Mouse (Mus musculus): ENCODE measurements around the gene Mia.
A peak's percentile ranks its signal among the peaks of the same experiment; 100 is the strongest.

The Mia gene

DNA sequence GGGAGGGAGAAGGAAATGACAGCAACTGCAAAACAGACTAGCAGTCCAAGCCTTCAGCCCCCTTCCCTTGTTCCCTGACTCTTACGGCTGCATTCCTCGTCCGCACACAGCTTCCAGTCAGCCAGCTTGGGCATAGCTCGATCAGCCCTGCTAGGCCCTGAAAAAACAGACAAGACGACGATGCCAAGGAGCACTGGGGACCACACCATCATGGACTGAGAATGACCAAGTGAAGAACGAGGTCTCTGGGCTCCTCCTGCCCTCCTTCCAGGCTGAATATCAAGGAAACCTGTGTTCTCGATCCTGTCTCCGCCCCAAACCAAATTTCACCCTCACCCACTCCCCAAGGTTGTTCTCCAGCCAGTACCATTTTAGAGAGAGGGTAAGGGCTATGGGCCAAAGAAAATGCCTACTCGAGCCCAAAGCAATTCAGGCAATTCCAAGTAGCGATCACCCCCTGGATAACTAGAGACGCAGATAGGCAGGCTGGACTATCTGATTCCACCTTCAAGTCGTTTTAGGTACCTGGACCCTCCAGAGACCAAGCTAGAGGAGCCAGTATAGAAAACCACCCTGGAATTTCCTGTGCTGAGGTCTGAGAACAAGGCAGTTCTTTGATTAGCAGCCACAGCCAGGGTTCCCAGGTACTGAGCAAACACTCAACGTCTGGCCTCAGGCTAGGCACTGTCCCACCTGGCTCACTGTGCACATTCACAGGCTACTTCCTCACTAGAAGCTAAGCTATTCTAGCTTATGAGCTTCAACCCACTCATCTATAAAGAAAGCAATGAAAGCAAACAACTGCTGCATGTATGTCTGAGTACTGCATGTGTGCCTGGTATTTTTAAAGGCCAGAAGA, at the start of gene Mia, which contains the start of gene Gm21983:
Mia (minus strand) TSS at position 321 of the 859 bp plus-strand sequence.
Gm21983 (minus strand) TSS at position 250 of the 859 bp plus-strand sequence.
- no peak for DNase-seq

DNA sequence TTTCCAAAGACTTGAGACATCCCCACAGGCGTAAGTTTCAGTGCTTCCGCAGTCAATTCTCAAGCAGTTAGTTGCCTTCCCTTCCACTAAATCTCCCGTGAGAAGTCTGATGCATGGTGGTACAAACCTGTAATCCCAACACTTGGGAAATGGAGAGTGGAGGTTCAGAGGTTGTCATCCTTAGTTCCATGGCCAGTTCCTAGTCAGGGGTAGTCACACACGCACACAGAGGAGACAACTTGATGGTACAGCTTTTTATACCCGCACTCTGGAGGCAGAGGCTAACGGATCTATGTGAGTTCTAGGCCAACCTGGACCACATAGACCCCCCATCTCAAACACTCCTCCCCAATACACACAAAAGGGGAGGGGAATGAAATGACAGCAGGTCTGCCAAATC, 47.9 kb upstream of the Mia start:
- no peak for DNase-seq

DNA sequence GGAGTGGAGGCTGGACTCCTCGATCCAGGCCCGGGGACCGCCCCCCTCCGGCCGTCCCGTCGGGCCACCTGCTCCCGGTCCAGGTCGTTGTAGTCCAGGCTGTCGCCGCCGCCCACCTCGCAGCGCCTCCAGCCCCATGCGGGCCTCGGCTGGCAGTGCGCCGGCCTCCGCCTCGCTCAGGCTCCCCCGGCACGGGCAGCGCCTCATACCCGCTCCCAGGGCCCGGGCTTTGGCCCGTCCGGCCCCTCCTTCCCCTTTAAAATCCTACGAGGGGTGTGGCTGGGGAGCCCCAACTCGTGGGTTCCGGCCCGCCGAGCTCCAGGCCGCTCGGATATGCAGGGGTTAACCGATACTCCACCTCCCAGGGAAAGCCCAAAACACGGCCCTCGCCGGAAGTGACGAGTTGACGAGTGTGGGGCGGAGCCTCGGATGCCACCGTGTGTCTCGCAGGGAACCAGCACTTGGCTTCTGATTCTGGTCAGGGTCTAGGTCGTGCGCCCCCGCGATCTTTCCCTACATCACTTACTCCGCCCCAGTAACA, 47.4 kb upstream of the Mia start, which contains the start of gene Itpkc:
Itpkc (minus strand) TSS at position 381 of the 541 bp plus-strand sequence.
- peak; percentile 89 to 92 for DNase-seq

DNA sequence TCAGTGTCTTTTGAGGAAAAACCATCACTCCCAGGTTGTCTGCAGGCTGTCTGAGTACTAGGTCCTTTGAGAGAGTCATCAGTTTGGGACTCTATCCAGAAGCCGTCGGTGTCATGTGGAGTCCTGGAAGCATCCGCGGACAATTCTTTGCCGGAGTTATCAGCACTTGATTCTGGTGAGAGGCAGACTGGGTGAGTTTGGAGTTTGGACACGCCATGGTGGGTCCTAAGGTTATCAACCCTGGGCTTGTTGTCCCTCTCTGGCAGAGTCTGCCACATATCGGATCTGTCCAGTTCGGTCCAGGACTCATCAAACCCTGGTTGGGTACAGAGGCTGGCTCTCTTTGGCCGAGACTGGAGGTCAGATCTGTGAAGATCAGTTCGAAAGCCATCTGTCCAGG, 46.7 kb upstream of the Mia start:
- DNase-seq = peak; percentile 60 to 66

DNA sequence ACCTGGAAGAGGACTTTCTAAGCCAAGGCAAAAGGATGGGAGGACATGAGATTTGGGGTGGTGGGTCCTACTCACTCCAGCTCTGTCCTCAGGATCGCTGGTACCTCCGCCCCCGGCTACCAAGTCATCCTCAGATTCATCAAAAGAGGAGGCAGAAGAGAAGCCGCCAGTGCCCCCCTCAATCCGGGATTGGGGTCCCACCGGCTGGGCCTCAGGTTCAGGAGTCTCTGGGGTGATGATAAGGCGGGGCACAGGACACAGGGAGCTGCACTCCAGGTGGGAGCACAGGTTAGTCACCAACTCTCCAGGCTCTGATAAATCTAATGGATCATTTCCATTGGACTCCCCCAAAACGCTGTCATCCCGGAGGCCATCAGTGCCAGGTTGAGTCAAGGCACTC, 46.3 kb upstream of the Mia start:
- peak; percentile 21 to 40 for DNase-seq

DNA sequence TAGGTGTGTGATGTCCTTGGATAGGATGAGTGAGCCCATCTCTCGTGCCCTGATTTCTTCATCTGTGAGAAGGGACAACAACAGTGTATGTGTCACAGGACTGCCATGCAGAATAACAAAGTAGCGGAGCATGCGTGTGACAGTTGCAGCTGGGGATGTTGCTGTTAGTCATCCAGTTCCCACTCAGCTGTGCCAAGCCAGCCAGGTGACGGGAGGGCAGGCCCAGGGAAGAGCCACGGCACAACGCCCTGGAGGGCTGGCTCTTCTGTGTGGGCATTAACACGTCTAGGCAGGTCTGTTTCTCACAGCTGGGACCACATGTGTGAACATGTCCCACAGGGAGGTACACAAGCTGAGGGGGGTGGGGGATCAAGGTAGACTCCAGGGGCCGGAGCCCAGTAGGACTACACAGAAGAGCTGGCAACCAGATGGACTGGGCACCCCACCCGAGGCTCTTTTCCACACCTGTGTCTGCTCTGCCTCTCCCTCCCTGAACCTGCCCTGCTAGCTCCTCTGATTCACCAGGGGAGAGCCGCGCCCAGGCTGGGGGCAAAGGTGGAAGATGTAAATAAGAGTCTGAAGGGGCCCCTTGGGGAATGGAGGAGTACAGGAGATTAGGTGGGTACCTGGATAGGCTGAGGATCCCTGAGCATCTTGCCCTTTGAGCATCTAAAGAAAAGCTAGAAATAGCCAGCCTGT, 44.1 kb upstream of the Mia start:
- DNase-seq = peak; percentile 32 to 46

DNA sequence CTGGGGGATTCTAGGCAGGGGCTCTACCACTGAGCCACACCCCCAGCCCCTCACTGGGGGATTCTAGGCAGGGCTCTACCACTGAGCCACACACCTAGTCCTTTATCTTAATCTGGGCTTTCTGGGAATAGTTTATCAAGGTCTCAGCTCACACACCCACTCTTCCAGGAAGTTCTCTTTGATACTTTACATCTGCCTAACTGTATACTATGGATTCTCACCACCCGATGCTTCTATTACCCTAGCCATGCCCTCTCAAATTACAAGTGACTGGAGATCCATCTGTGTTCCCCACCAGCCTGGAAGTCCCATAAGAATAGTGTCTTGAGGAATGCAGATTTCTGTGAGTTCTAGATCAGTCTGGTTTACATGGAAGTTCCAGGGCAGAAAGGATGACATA, 41.6 kb upstream of the Mia start:
- DNase-seq = no peak

DNA sequence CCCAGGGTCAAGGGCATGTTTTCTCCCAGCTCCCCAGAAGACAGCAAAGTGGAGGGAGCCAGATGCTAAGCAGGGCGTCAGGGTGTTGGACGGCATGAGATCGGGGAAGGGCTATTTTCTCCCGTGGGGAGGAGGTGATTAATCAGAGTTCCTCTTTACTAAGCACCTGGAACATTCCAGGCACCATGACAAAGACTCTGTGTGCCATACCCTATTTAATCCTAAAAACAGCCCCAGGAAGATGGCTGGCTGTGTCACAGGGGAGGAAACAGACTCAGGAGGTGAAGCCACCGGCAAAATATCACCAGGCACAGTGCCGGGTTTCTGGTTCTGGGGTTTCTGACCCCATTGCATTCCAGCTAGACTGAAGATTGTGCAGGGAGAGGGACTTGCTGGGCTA, 41.0 kb upstream of the Mia start:
- DNase-seq = no peak

DNA sequence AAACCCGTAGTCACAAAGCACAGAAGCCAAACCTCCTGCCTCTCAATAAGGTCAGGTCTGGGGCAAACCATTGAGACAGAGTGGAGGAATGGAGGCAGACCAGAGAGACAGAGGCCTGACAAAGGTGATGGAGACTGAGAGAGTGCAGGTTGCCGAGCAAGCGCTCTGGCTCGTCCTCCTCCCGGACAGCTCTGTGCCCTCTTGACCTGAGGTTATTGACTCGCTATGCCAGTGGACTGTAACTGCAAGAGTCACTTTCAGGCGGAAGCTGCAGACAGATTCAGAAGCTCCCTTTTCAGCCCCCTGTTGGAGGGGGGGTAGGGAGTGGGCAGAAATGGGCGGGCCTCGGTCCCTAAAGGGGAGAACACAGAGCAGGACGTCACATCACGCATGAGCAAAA, 39.0 kb upstream of the Mia start:
- DNase-seq = no peak

DNA sequence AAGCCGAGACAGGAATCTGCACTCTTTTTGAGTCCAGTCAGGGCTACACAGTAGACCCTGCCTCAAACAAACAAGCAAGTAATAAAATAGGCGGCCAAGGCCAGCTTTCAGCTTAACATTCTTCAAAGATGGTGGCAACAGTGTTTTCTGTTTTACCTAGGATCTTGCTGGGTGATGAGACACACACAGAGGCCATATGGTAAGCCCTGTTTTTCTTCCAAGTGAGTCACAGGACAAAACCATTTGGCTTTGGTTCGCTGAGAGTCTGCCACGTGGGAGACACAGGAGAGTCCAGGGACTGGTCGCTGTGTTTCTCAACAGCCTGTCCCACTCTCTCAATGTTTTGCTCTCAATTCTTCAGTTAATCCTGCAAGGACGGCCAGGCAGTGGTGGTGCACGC, 37.6 kb upstream of the Mia start:
- DNase-seq = peak; percentile 67 to 78

DNA sequence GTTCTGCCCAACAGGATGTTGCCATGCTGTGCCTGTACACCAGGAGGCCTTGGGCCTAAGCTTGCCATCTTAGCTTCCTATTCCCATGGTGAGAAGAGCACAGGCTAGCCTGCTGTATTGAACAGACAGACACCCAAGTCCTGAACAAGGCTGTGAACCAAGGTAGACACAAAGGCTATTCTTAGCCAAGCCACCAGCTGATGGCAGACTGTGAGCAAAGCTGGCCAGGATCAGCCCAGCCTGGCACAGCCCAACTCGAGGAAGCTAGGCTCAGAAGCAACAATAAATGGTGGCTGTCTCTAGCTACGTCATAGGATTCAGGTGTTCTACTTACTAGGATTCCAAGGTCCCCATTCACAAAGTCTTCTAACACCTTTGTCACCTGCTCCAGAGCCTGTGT, 31.7 kb upstream of the Mia start:
- no peak for DNase-seq

DNA sequence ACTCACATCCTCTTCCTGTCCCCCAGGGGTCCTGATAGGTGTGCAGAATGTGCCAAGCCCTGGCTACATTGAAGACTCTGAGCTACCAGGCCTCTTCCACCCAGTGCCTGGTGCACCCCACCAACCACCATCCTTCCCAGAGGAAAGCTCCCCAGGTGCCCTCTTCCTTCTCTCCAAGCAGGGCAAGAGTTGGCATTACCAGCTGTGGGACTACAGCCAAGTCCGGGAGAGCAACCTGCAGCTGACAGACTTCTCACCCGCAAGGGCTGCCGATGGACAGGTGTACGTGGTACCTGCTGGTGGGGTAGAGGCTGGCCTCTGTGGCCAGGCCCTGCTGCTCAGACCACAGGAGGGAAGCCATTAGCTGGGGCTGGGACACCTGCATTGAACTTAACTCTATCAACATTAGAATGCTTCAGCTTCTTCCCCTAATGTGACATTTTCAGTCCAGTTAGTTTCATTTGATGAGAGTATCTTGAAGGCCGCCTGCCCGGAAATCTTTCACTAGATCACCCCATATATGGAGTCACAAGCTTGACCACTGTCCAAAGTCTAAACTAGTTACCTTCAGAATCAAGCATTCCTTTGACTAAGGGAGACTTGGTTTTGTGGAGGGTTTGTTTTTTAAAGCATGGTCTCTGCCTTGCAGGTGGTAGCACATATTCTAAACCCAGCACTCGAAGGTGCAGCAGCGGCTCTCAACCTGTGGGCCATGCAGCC, 22.9 kb upstream of the Mia start:
- DNase-seq = peak; percentile 52 to 58

DNA sequence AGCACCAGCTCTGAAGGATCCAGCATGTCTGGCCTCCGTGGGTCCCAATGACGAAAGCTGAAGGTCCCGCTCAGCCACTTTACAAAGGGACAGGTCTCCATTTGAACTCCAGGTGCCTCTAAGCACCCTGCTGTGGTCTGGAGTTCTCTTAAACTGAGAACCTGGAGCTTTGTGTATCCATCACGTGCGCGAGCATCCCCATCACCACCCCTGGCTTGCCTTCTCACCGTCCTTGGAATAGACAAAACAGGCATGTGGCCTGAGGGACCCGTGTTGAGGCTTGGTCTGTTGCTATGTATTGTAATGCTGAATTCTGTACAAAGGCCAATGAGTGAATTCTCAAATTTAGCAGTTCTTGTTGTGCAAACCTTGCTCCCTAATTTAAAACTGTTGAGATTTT, 17.8 kb upstream of the Mia start:
- no peak for DNase-seq

DNA sequence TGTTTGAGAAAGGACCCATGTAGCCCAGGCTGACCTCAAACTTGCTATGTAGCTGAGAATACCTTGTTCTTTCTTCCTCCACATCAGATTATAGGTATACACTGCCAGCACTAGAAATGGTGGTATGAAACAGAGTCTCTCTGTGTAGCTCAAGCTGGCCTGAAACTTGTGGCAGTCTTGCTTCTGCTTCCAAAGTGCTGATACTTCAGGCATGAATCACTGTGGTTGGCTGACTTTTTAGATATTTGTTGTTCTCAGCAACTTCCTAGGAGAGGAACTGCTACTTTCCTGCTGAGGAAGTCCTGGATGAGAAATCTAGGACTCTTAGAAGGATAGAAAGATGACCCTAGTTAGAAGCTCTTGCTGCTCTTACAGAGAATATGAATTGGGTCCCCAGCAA, 17.4 kb upstream of the Mia start:
- DNase-seq = no peak

DNA sequence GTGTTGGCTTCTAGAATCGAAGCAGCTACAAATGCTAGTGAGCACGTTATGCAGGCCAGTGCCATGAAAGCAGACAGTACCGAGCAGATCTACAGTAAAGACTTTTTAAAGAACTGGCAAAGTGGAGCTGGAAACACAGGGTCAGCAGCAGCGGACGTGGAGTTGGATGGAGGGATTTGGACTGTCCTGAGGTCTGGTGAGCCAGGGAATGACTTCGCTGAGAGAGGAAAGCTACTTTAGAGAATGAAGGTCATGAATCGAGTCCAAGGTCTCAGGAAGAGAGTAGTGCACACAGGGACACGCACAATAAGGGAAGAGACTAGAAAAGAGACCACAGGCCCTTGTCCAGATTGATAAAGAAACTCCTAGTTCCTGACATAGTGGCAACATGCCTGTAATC, 16.7 kb upstream of the Mia start:
- DNase-seq = no peak

DNA sequence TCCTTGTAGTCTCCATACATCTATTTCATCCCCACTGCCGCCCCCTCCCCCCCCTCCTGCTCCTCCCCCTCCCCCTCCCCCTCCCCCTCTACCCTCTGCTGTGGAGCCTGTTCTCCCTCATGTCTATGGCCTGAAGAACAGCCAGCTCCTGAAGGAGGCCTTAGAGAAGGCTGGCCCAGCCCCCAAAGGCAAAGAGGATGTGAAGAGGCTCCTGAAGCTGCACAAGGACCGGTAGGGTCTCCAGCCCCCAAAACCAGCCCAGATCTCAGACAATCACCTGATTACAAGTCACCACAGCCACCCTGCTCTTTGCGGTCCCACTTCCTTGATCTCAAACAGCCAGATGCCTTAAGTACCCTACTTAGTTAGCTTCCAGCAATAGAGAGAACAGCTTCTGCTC, 16.2 kb upstream of the Mia start:
- DNase-seq = no peak

DNA sequence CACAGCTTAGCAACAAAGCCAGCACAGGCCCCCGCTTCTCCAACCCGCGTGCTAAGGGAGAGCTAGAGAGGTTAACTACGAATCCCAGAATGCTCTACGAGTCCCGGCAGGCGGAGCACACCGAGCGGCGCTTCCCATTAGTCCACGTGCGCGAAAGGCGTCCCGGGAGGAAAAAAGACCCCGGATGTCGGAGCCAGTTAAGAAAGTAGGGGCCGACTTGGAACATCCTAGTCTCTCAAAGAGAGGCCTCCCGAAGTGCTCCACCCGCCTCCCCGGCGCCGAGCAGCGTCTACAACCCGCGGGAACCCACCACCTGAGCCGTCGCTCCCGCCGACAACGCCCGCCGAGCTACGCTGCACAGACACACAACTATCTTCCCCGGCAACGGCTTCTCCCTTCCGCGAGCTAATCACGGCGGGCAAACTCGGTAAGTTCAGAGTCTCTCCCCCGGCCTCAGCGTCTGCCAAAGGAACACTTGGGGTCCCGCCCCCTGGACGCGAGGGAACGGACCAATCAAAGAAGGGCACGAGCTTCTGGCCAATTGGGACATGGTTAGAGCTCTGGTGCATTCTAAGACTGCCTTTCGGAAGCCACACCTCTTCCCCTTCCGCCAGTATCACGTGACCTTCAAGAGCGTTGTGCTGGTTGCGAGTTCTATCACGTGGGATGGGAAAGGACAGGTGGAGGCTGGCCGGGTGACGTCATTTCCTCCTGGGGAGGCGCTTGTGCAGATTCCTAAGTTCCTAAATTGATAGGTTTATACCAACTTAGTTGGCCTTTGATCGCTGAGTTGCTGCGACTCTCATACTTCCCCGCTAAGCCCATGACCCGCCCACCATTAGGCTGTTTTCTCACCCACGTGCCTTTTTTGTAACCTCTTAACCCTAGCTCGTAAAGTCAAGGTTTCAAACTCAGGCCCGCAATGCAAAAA, 15.0 kb upstream of the Mia start, which contains the start of the genes BC024978 and Snrpa:
BC024978 (plus strand) TSS at position 101 of the 931 bp plus-strand sequence.
Snrpa (minus strand) TSS at position 591 of the 931 bp plus-strand sequence.
- DNase-seq = peak; percentile 91 to 99

DNA sequence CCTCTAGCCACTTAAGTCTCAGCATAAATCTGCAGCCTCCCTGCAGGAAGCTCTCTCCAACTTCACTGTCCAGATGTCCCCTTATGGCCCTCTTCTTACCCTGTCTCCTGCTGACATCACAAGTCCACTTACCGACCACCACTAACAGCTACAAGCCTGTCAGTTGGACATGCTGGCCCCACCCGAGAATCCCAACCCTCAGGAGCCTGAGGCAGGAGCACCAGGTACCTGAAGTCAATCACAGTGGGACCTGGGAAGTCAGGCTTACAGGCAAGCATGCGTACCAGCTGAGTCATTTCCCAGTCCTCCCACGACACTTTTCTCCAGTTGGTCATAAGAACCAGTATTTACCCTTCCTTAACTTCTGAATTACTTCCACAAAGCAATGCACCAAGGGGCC, 12.8 kb upstream of the Mia start:
- DNase-seq = no peak

DNA sequence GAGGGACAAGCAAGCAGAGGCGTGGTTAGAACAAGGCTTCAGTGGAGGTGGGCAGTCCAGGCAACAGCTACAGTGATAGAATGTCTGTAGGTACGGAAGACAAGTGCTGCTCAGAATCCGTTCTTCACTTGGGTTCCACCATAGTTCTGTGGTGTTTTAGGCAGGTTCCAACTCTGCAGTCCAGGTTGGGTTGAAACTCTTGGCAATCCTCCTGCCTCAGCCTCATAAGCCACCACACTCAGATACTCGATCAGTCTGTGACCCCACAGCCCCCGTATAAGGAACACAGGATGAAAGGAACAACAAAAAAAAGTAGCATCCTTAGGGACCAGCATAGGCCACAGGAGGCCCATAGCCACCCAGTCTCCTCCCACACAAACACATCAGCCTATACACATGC, 11.5 kb upstream of the Mia start:
- DNase-seq = no peak

DNA sequence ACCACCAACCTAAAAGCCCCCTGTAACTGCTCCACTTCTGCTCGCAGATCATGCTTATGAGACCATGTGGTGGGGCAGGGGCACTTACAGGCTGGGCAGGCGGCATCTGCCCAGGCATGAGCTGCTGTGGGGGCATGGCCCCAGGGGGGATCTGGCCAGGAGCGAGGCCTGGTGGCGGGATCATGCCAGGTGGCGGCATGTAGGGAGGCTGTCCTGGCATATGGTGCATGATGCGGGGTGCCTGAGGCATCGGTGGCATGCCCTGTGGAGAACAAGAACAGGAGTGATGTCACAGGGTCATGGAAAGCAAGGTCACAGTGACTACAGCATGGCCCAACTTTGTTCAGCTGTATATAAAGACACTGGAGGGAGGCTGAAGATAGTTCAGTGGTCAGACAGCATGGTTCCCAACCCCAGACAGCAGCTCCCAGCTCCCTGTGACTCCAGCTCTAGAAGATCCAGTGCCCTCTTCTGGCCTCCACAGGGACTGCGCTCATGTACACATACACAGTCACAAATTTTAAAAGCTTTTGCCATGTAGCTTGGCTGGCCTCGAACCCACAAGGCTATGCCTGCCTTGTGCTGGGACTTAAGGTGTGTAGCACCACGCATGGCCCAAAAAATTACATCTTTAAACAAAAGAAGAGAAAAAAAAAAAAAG, 8.4 kb upstream of the Mia start:
- DNase-seq = no peak

DNA sequence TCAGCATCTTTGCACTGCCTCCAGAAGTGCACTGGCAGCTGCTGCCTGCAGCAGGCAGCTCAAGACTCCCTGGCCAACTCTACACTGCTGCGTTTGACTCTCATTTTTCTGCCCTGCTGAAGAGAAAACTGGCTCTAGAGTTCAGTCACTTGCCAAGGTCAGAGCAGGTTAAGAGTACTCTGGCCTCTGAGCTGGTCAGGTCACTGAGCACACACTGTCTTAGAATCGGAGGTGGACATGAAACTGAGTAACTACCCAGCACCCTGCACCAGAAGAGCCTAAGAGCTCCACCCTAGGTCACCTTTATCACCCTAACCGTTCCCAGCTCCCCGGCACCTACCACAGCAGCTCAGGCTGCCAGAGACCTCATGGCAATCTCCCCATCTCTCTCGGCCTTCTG, 5.0 kb upstream of the Mia start:
- DNase-seq = no peak
